Mouse (Mus musculus) urinary bladder, adult 18-20 months (tissue): Measurements from ENCODE around the gene Hyal3.
"Not testable (repeated sequence)": the region's sequence is repeated elsewhere in the genome, so short reads cannot be mapped to it uniquely, and the experiment has no call there.

Experiments used
- DNase-seq, 2 experiments: peaks; one replicate each; pipeline ENCODE4 v3.0.0; 2022; ENCODE audit warnings: low spot score in 2 of 2, mixed read lengths in 2 of 2

The Hyal3 gene

DNA sequence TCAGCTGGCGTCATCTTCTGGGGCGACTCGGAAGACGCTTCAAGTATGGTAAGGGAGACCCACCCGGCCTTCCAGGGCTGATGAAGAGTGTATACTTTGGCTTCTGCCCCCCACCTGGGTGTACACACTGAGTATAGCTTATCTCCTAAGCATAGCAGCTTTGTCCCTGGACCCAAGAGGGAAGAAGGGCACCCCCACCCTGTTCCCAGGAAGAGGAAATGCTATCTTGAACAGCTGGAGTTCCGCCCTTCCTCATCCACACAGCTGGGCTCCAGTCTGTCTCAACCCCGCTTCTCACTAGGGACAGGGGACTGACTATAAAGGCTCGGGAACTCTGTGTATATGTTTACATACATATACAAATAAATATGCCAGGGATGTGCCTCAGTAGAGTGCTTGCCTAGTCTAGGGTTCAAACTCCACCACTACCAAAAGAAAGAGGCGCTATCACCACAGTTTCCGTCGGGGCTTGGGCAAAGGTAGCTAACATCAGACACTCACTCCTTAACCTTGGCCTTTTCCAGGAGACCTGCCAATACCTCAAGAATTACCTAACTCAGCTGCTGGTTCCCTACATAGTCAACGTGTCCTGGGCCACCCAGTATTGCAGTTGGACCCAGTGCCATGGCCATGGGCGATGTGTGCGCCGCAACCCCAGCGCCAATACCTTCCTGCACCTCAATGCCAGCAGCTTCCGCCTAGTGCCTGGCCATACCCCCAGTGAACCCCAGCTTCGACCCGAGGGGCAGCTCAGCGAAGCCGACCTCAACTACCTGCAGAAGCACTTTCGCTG, 8.9 kb upstream of the Hyal3 start:
- no peak for DNase-seq

DNA sequence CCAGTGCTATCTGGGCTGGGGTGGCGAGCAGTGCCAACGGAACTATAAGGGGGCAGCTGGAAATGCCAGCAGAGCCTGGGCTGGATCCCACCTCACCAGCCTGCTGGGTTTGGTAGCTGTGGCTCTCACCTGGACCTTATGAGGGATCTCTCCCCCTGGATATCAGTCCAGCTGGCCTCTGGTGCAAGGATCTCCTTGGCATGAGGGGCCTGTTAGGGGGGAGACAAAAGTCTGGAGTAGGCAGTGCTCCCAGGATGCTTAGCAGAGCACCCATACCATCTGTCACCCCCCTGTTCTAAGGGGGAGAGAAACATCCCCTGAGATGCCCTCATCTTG, 8.3 kb upstream of the Hyal3 start:
- no peak for DNase-seq

- not testable (repeated sequence) for DNase-seq
Observed at GRCm38 (mm10) chr9:107573774-107574173, 6.8 kb upstream of the Hyal3 start.

- DNase-seq: peak; percentile 57 to 83
Observed at GRCm38 (mm10) chr9:107575579-107576356, 4.8 kb upstream of the Hyal3 start.

DNA sequence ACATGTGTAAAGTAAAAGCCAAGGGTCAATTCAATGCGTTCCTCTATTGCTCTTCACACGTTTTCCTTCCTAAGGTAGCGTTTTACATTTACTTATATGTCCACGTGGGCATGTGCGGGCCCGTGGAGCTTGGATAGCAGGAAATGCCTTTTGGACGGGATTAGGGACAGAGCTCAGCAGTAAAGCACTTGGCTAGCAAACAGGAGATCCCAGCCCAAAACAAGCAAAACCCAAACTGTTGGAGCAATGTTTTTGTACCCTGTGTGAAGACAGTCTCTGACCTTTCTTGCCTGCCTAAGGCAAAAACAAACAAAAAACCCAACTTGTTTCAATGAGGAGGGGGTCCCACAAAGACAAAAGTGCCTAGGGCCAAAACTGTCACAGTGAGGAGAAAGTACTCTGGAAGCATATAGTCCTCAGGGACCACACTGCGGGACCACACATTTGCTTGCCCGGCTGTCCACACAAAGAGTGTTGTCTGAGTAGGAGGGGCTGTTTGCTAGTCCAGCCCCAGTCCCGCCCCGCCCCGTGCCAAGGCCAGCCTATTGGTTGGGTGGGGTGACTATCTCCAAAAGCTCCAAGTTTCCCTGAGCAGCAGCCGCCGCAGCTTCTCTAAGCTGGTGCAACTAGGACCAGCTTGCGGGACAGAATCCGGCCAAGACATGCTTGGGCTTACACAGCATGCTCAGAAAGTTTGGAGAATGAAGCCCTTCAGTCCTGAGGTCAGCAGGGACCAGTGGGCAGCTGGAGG, 4.1 kb upstream of the Hyal3 start, which contains the start of gene Hyal1:
Hyal1 (plus strand) TSS at position 571 of the 751 bp plus-strand sequence.
- DNase-seq: peak; percentile 82 to 83

DNA sequence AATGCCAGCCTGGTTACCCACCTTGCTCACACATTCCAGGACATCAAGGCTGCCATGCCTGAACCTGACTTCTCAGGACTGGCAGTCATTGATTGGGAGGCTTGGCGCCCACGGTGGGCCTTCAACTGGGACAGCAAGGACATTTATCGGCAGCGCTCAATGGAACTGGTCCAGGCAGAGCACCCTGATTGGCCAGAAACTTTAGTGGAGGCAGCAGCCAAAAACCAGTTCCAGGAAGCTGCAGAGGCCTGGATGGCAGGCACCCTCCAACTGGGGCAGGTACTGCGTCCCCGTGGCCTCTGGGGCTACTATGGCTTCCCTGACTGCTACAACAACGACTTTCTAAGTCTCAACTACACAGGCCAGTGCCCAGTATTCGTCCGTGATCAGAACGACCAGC, 2.7 kb upstream of the Hyal3 start:
- no peak for DNase-seq

DNA sequence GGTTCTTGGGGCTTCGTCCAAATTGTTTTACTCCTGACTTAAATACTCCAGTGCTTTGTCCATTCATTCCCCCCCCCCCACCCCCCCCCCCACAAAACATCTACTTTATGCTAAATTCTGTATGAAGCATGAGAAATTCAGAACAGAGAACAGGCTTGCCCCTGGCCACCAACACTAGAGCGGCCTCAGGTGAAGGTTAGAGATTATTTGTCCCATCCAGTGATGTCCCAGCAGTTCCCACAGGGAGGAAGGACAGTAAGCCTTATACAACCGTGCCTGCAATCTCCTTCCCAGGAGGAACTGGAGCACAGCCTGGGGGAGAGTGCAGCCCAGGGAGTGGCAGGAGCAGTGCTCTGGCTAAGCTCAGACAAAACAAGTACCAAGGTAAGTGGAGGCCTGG, 2.0 kb upstream of the Hyal3 start, which contains the start of gene Naa80:
Naa80 (plus strand) TSS at position 301 of the 400 bp plus-strand sequence.
- no peak for DNase-seq

DNA sequence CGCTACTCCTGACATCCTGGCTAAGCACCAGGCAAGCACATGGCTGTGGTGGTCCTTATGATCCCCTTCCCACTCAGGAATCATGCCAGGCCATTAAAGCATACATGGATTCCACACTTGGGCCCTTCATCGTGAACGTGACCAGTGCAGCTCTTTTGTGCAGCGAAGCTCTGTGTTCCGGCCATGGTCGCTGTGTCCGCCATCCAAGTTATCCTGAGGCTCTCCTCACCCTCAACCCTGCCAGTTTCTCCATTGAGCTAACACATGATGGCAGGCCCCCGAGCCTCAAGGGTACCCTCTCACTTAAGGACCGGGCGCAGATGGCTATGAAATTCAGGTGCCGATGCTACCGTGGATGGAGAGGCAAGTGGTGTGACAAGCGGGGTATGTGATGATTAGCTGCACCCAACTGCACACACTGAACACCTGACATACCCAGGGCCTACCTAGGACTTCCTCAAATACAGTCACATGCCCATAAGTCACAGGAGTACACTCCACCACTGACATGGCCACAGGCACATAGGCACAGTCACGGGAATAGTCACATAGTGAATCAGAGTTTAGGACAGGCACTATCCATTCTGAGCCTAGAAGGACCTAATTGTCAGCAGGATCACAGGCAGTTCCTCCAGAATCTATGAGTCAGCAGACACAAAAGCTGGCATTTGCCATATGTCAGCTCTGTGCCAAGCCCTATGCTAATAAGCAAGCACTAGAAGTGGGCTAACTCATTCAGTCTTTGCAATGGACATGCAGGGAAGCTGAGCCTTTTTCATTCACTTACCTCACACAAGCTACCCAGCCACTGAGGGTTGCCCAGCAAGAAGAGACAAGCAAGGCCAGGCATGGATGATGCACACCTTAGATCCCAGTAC, 1.4 kb upstream of the Hyal3 start:
- no peak for DNase-seq

DNA sequence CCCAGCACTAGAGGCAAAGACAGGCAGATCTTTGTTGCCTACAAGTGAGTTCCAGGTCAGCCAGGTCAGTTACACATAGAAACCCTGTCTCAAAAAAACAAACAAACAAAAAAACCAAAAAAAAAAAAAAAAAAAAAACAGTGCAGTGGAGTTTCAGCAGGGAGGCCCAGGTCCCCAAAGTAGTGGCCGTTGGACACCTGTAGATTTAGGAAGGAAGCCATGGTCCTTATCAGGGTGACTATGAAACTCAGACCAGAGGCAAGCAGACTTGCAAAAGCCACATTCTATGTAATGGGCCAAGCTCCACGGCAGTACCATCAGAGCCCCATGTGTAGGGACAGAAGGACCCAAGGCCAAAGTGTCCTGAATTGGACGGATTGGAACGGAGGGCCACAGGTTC, 966 bp downstream of the Hyal3 start:
- no peak for DNase-seq

DNA sequence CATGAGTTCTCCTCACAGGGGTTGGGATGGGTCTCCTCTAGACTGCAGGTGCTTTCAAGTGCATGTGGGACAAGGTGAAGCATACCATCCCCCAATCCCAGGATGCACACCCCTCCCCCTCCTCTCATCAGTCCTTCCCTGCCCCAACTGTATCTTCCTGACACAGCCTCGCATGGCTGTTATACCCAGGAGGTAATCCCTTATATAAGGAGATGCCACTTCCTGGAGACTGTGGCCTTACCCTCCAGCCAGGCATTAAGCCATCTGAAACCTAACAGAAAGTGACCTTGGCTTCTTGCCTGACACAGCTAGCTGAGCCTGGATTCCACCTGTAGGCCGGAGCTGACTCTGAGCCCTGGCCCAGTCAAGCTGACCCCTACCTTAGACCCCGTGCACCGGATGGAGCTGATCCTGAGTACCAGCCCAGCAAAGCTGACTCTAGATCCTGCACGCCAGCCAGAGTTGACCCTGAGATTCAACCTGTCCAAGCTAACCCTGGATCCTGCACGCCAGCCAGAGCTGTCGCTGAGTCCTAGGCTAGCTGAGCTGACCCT, 2.0 kb downstream of the Hyal3 start:
- no peak for DNase-seq

DNA sequence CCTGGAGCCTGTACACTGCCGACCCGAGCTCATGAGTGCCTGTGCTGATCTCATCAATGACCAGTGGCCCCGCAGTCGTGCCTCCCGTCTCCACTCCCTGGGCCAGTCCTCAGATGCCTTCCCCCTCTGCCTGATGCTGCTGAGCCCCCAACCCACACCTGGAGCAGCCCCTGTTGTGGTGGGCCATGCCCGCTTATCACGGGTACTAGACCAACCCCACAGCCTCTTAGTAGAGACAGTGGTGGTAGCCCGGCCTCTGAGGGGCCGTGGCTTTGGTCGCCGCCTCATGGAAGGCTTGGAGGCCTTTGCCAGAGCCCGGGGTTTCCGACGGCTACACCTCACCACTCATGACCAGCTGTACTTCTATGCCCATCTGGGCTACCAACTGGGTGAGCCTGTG, 2.6 kb downstream of the Hyal3 start:
- no peak for DNase-seq

GRCm38 (mm10) chr9:107586504-107586903, 5.9 kb downstream of the Hyal3 start:
- no peak for DNase-seq

DNA sequence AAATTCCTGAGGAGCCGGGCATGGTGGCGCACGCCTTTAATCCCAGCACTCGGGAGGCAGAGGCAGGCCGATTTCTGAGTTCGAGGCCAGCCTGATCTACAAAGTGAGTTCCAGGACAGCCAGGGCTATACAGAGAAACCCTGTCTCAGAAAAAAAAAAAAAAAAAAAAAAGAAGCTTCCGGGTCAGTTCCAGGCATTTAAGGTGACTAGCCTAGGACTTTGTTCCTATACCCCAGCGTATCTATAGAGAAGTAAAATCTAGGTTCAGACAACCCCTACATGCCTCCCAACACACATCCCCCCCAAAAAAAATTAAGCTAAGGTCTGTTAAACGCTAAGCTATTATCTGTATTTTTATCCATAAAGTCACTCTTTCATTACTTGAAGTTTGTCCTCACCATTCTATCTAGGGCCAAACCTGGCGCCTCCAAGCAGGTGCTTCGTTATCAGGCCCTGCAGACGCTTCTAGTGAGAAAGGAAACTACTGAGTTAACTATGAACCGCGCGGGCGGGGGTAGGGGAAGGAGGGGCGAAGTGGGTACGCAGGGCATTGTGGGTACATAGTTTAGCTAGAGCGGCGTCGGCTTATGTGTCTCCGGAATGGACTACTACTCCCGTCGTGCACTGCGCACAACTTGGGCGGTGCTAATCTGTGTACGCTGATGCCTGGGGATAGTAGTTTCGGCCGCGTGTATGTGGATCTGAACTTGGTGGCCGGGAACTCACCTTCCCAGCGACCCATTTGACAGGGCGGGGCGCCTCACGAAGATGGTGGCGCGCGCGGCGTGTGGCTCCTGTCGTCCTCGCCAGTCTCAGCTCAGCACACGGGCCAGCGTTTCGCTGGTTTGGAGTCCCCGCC, 6.6 kb downstream of the Hyal3 start, which contains the start of gene Ifrd2:
Ifrd2 (plus strand) TSS at position 669 of the 859 bp plus-strand sequence.
- peak; percentile 93 to 97 for DNase-seq

- no peak for DNase-seq
Observed at GRCm38 (mm10) chr9:107587833-107588639, 7.4 kb downstream of the Hyal3 start.

- no peak for DNase-seq
Observed at GRCm38 (mm10) chr9:107590058-107590772, 9.6 kb downstream of the Hyal3 start.

- DNase-seq: no peak
Observed at GRCm38 (mm10) chr9:107590773-107591060, 10.1 kb downstream of the Hyal3 start.

- DNase-seq: no peak
Observed at GRCm38 (mm10) chr9:107593101-107593976, 12.7 kb downstream of the Hyal3 start.
